Mouse (Mus musculus): ENCODE data around the gene Nanos1.

- TF ChIP-seq KAT2A (conservative IDR thresholded peaks at IDR 0.05; ENCODE audit: low read depth, low read length) = no peak
- 0 out of 2 replicates have a peak, but pooled peaks have one; percentile 59 for TF ChIP-seq POLR2AphosphoS2 (IDR thresholded peaks at IDR 0.05; ENCODE audit: low read length)
- TF ChIP-seq TAL1 (IDR thresholded peaks at IDR 0.05; ENCODE audit: low read length) = no peak
- no peak for TF ChIP-seq EP300 (IDR thresholded peaks at IDR 0.05; ENCODE audit: low read depth in 1 of 2, low read length in 2 of 2)
- no peak for TF ChIP-seq POLR2A (IDR thresholded peaks at IDR 0.05; ENCODE audit: control insufficient read depth in 1 of 2, insufficient read depth in 1 of 2, low read depth in 1 of 2, low read length in 2 of 2, poor library complexity in 1 of 2)
- TF ChIP-seq JUND (IDR thresholded peaks at IDR 0.05; ENCODE audit: low read depth, low read length) = no peak
- TF ChIP-seq RCOR1 (IDR thresholded peaks at IDR 0.05; ENCODE audit: low read depth, low read length) = no peak
These were observed 33.7 kb downstream of the Nanos1 start for GRCm38 (mm10) chr19:60789452-60789851.
